Mouse (Mus musculus) retina, postnatal 1 day (tissue): ENCODE results near the gene Zfp82.
A peak's percentile ranks its signal among the peaks of the same experiment; 100 is the strongest.
"Not testable (repeated sequence)": the region's sequence is repeated elsewhere in the genome, so short reads cannot be mapped to it uniquely, and the experiment has no call there.

ENCODE experiments used
- DNase-seq: peaks from one replicate; pipeline ENCODE4 v3.0.0-alpha.2; 2012

The Zfp82 gene

GRCm38 (mm10) chr7:30072146-30073028 lies at the start of gene Zfp82:
TSS of gene Zfp82 (minus strand) at chr7:30072900.
- peak; percentile 93 for DNase-seq

DNA sequence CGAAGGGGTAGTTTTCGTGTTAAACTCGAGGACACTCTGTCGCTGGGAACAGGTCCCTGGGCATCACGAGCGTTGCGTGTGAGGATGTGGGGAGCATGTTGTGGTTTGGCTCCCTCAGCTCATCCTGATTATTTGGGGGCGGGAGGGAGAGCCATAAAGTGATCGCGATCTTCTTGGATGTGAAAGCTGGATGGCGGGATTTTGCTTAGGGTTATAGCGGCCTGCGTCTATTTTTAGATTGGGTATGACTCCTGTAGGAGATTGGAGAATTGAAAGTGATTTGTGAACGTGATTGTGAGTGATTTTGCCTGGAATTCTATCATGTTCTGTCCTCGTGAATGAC lies 49.5 kb upstream of the Zfp82 start:
- no peak for DNase-seq

DNA sequence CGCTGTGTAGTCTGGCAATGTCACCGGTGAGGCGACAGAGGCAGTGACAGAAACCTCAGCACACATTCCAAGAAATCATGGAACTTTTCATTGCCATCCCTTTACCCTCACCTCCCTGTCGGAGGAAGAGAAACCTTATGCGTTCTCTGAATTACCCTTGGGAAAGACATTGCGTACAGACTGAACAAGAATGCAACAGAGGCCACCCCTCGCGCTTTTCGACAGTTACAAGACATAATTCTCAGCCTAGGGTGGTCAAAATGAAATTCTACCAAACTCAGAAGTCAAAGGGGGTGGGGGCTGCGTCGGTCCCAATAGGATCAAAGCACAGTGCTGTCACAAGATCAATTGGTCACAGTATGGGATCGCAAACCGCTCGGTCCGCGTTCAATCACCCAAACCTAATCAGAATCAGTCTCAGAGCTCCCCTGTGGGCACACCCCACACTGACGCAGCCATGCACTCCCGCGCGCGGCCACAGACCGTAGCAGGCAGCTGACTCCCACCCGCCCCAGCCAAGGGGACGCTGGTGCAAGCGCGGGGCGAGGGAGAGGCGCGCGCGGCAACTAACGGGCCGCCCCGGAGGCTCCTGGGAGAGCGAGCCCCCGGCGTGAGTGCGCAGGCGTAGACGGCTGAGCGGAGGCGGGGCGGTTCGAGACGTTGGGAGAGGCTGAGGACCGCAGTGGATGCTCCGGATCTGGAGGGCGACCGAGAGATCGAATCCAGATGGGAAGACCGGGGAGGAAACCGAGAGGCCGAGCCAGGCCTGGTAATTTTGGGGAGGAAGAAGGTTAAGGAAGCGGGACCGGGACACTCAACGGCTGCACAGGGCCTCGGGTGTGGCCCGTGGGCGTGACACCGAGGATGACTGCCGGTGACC lies 48.8 kb upstream of the Zfp82 start, which contains the start of gene Zfp382:
Gene Zfp382, plus strand, starts transcription at position 635 of the 880 bp plus-strand sequence.
- peak; percentile 96 for DNase-seq

- not testable (repeated sequence) for DNase-seq
These were observed 45.2 kb upstream of the Zfp82 start for GRCm38 (mm10) chr7:30117935-30118334.

- DNase-seq: no peak
These were observed 43.4 kb upstream of the Zfp82 start for GRCm38 (mm10) chr7:30116076-30116475.

- DNase-seq: no peak
These were observed 26.6 kb upstream of the Zfp82 start for GRCm38 (mm10) chr7:30099297-30099696.

GRCm38 (mm10) chr7:30095551-30096125 lies 22.9 kb upstream of the Zfp82 start:
- DNase-seq: peak; percentile 26

DNA sequence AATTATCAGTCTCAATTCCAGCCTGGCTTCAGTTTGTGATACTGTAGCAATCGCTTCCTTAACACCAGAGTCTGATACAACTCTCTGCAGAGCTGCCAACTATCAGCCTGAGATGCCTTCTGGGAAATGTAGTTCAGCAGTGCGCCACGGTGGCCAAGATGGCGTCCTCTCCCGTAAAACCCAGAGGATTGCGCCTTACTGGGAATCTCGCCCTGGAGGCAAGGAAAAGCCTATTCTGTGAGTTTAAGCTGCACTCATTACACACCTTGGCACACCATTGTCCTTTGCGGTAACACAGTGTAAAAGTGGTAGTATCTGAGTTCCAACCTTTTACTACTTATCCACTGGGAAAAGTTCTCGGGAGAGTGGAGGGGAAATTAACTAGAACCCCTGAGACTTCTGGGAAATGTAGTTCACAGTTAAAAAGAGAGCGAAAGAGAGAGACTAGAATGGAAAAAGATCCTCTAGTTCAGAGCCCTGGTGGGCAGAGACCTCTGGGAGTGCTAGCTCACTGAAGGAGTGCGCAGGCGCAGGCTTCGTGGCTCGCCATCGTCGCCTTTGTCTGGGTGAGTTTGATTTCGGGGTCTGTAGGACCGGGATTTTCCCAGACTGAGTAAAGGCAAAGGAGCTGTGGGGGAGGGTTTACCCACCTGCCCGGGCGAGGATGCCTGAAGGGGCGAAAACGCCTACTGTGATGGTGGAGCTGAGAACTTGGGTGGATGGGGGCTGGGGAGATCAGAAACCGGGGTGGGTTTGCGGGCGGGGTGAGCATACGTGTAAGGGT lies 22.1 kb upstream of the Zfp82 start, which contains the start of gene Zfp260:
Gene Zfp260, plus strand, starts transcription at position 132 of the 784 bp plus-strand sequence.
- DNase-seq: peak; percentile 98

GRCm38 (mm10) chr7:30093918-30094415 lies 21.3 kb upstream of the Zfp82 start:
- no peak for DNase-seq

GRCm38 (mm10) chr7:30092666-30093065 lies 20.0 kb upstream of the Zfp82 start:
- DNase-seq: no peak

DNA sequence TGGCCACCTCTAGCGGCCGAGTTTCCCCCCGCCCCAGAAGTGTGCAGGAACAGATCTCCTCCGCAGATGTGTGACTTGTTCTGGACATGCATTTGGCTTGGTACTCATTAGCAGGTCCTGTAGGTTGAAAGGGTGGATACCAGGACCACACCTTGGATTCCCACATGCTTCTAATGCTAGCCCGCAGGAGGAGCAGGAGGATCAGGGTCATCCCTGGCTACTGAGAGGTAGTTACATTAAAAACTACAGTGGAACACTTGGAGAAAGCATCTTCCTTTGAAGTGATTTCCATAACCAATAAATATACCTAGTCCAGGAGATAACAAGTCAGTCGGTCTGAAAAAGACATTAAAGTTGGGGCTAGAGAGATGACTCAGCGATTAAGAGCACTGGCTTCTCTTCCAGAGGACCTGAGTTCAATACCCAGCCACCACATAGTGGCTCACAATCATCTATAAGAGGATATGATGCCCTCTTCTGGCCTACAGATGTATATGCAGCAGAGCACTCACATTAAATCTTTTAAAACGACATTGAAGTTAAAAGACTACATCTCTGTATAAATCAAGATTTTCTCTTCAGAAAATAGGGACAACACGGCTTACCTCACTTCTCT lies 18.4 kb upstream of the Zfp82 start:
- peak; percentile 69 for DNase-seq

- peak; percentile 99 for DNase-seq
These were observed 17.6 kb upstream of the Zfp82 start, which contains the start of the genes Gm26920 and Zfp566 for GRCm38 (mm10) chr7:30090092-30090969. TSS of gene Gm26920 (minus strand) at chr7:30090410. TSS of gene Zfp566 (minus strand) at chr7:30090527.

DNA sequence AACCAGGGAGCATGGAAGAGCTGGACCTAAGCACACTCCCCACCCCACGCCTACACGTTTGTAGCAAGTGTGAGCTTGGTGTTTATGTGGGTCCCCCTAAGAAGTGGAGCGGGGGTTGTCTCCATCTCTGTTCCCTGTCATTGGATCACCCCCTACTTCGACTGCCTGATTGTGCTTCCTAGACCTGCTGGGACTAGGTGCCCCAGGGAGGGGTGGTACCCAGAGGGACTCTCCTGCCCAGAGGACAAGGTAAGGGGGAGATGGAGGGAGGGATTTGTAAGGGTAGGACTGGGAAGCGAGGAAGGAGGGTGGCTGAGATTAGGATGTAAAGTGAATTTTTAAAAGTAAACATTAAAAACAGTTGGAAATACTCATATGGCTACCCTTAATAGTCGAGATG lies 16.7 kb upstream of the Zfp82 start:
- DNase-seq: no peak

GRCm38 (mm10) chr7:30086524-30086923 lies 13.8 kb upstream of the Zfp82 start:
- no peak for DNase-seq

GRCm38 (mm10) chr7:30064622-30065021 lies 8.1 kb downstream of the Zfp82 start:
- no peak for DNase-seq

GRCm38 (mm10) chr7:30062478-30062877 lies 10.2 kb downstream of the Zfp82 start:
- peak; percentile 46 for DNase-seq

GRCm38 (mm10) chr7:30060341-30060740 lies 12.4 kb downstream of the Zfp82 start:
- DNase-seq: no peak

DNA sequence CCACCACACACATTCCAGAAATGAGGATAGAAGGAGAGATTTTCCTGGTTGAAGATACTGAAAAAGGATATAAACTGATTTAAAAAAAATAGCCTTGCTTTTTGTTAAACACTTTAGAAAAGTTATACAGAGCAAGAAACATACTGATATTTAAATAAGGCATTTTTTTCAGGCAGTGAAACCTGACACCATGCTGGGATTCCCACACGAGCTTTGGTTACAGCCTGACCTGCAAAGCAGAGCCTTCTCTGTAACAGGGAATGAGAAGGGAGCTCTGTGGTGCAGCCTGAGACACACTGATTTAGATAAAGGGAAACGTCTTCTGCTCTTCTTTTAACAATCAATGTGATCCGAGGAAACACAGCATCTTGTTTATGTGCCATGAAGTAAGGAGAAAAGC lies 19.1 kb downstream of the Zfp82 start:
- DNase-seq: no peak

- peak; percentile 94 for DNase-seq
These were observed 21.7 kb downstream of the Zfp82 start, which contains the start of gene Zfp14 for GRCm38 (mm10) chr7:30050882-30051548. TSS of gene Zfp14 (minus strand) at chr7:30051380.

- no peak for DNase-seq
These were observed 24.6 kb downstream of the Zfp82 start for GRCm38 (mm10) chr7:30048126-30048525.
